Mouse (Mus musculus) thymus, adult 2 months (tissue): ENCODE data around the gene Med9.

Experiments used
- CTCF ChIP-seq: fragments of 200-500 bp; IDR thresholded peaks from 2 replicates; pipeline ENCODE4 v1.5.1; 2012; ENCODE audit warnings: mild to moderate bottlenecking, control low read depth, low read length, moderate library complexity, borderline replicate concordance; ENCODE audit not compliant: control insufficient read depth, poor library complexity, insufficient read depth; ENCODE audit errors: extremely low read depth
- POLR2A ChIP-seq: fragments of 200-500 bp; IDR thresholded peaks from 2 replicates; pipeline ENCODE4 v1.6.1; 2012; ENCODE audit warnings: mild to moderate bottlenecking, low read length, control low read depth, moderate library complexity; ENCODE audit not compliant: control insufficient read depth, poor library complexity, insufficient read depth; ENCODE audit errors: extremely low read depth

- TF ChIP-seq POLR2A (no peak), CTCF (no peak)
Observed at GRCm38 (mm10) chr11:59911523-59911922, 36.5 kb upstream of the Med9 start.
